Mouse (Mus musculus) ovary, postnatal 10 days (tissue): Measurements from ENCODE around the gene Atxn1.

Source experiments
- DNase-seq: peaks from one replicate; pipeline ENCODE4 v3.0.0; 2022; ENCODE audit warnings: low spot score

The Atxn1 gene

GRCm38 (mm10) chr13:45861098-45861580 is 103.7 kb downstream of the Atxn1 start:
- DNase-seq, result no peak

- DNase-seq, result no peak
These were observed 105.6 kb downstream of the Atxn1 start for GRCm38 (mm10) chr13:45859081-45859709.

- DNase-seq, result no peak
These were observed 107.4 kb downstream of the Atxn1 start for GRCm38 (mm10) chr13:45857416-45857815.

- DNase-seq, result no peak
These were observed 110.3 kb downstream of the Atxn1 start for GRCm38 (mm10) chr13:45854531-45854930.

- DNase-seq, result no peak
These were observed 111.1 kb downstream of the Atxn1 start for GRCm38 (mm10) chr13:45853691-45854090.

- DNase-seq, result no peak
These were observed 112.5 kb downstream of the Atxn1 start for GRCm38 (mm10) chr13:45852288-45852687.

- no peak for DNase-seq
These were observed 113.1 kb downstream of the Atxn1 start for GRCm38 (mm10) chr13:45851746-45852145.

GRCm38 (mm10) chr13:45851156-45851555 is 113.7 kb downstream of the Atxn1 start:
- no peak for DNase-seq

- no peak for DNase-seq
These were observed 114.4 kb downstream of the Atxn1 start for GRCm38 (mm10) chr13:45850181-45850974.

- no peak for DNase-seq
These were observed 115.4 kb downstream of the Atxn1 start for GRCm38 (mm10) chr13:45849145-45850023.

GRCm38 (mm10) chr13:45842511-45843055 is 122.2 kb downstream of the Atxn1 start:
- DNase-seq, result no peak

- DNase-seq, result no peak
These were observed 124.9 kb downstream of the Atxn1 start for GRCm38 (mm10) chr13:45839901-45840300.

GRCm38 (mm10) chr13:45837609-45838220 is 127.1 kb downstream of the Atxn1 start:
- DNase-seq, result no peak

- no peak for DNase-seq
These were observed 128.3 kb downstream of the Atxn1 start for GRCm38 (mm10) chr13:45836377-45837054.

GRCm38 (mm10) chr13:45834300-45834699 is 130.5 kb downstream of the Atxn1 start:
- no peak for DNase-seq

GRCm38 (mm10) chr13:45832695-45833350 is 132.0 kb downstream of the Atxn1 start:
- DNase-seq, result no peak

- no peak for DNase-seq
These were observed 135.4 kb downstream of the Atxn1 start for GRCm38 (mm10) chr13:45829341-45829936.

GRCm38 (mm10) chr13:45828035-45828434 is 136.8 kb downstream of the Atxn1 start:
- no peak for DNase-seq

- no peak for DNase-seq
These were observed 137.2 kb downstream of the Atxn1 start for GRCm38 (mm10) chr13:45827619-45828018.

- DNase-seq, result no peak
These were observed 137.7 kb downstream of the Atxn1 start for GRCm38 (mm10) chr13:45827046-45827596.
